In genomic region chr1:72974226-72974625, GRCm38 (mm10) we compare ENCODE assay signal across 32 mouse cellular contexts. TPM values are rescaled to one million over a fixed set of nuclear protein-coding genes. Genes with fewer than 3 reads are reported as not detected.
"Had no signal": no experiment of that assay in that cellular context is flagged by ENCODE, and none has a peak within 500 bp of the region (broad histone marks: within the 10 kb centered on the region; RNA-seq: fewer than 3 reads in every experiment).

No protein-coding gene starts in this region.

- H3K4me1 ChIP-seq: liver, embryonic 13.5 days; neural tube, embryonic 15.5 days had no signal

- H3K9ac ChIP-seq: kidney, embryonic 15.5 days; liver, embryonic 13.5 days; neural tube, embryonic 12.5 days; neural tube, embryonic 15.5 days had no signal

- H3K36me3 ChIP-seq: kidney, embryonic 15.5 days; liver, embryonic 13.5 days; neural tube, embryonic 12.5 days; neural tube, embryonic 15.5 days had no signal

- H3K4me3 ChIP-seq: kidney, embryonic 15.5 days; left cerebral cortex, adult 2 months; liver, embryonic 13.5 days; neural tube, embryonic 12.5 days; neural tube, embryonic 15.5 days had no signal

- H3K27me3 ChIP-seq: kidney, embryonic 15.5 days; liver, embryonic 13.5 days; neural tube, embryonic 12.5 days; neural tube, embryonic 15.5 days had no signal

- H3K4me2 ChIP-seq: kidney, embryonic 15.5 days; liver, embryonic 13.5 days; midbrain, embryonic 11.5 days; neural tube, embryonic 12.5 days; neural tube, embryonic 15.5 days had no signal

- H3K27ac ChIP-seq: kidney, embryonic 15.5 days; left cerebral cortex, adult 2 months; liver, embryonic 13.5 days; neural tube, embryonic 12.5 days; neural tube, embryonic 15.5 days had no signal

- H3K9me3 ChIP-seq: kidney, embryonic 15.5 days; liver, embryonic 13.5 days; neural tube, embryonic 12.5 days; neural tube, embryonic 15.5 days had no signal

- DNase-seq: kidney, postnatal 10 days; kidney, postnatal 36 days; layer of hippocampus, postnatal 36 days; liver, embryonic 13.5 days; lung, adult 2 months; lung, postnatal 14 days; lung, postnatal 4 days; midbrain, embryonic 14.5 days; retina, postnatal 1 day; right cerebral cortex, postnatal 25 days; thymus, adult 18-20 months; thymus, postnatal 36 days had no signal

RNA-seq across cellular contexts. Expression of gene Tnp1, which starts 41.5 kb away (rescaled TPM):
- total RNA-seq: layer of hippocampus, adult 8-10 months; layer of hippocampus, postnatal 10 days; layer of hippocampus, postnatal 36 days; left cerebral cortex, adult 2 months; left cerebral cortex, postnatal 10 days; left cerebral cortex, postnatal 36 days; liver, adult 2 months; megakaryocyte progenitor cell, adult 5-6 weeks; megakaryocyte-erythroid progenitor cell, adult 5-6 weeks had no signal
- polyA plus RNA-seq: kidney, embryonic 15.5 days; limb, embryonic 11.5 days; limb, embryonic 14.5 days; liver, adult 2 months; liver, embryonic 13.5 days; liver, embryonic 16.5 days; lung, adult 2 months; lung, embryonic 16.5 days; midbrain, embryonic 11.5 days; midbrain, embryonic 14.5 days; neural tube, embryonic 12.5 days; neural tube, embryonic 15.5 days; small intestine, adult 2 months; spleen, adult 2 months; stomach, embryonic 16.5 days; urinary bladder, adult 2 months had no signal
